Mouse (Mus musculus) heart, postnatal 0 days (tissue): ENCODE results near the gene Olfr857. TPM values are rescaled to one million over a fixed set of nuclear protein-coding genes. Genes with fewer than 3 reads are reported as not detected.
"Not testable (repeated sequence)": the region's sequence is repeated elsewhere in the genome, so short reads cannot be mapped to it uniquely, and the experiment has no call there.

Experiments used
- ATAC-seq: fragments of 200-750 bp; cut with Nextera tagmentation; 2 replicates; pipeline ENCODE4 v1.8.0; 2017; ENCODE audit warnings: low read depth, moderate number of reproducible peaks, moderate library complexity; ENCODE audit not compliant: insufficient read depth
- DNase-seq: peaks from one replicate; pipeline ENCODE4 v3.0.0-alpha.2; 2016; ENCODE audit warnings: low spot score
- H3K27ac ChIP-seq: fragments of 300-500 bp; sonication (generic); 2 replicates; pipeline ENCODE4 v1.5.1; 2014; ENCODE audit warnings: low read depth, mild to moderate bottlenecking
- H3K27me3 ChIP-seq: fragments of 300-500 bp; sonication (generic); 2 replicates; pipeline ENCODE4 v1.6.1; 2014; ENCODE audit warnings: low read length, mixed read lengths; ENCODE audit not compliant: control insufficient read depth, insufficient read depth
- H3K36me3 ChIP-seq: fragments of 300-500 bp; sonication (generic); replicated peaks from 2 replicates; pipeline ENCODE4 v1.6.1; 2014; ENCODE audit warnings: low read length, mixed read lengths; ENCODE audit not compliant: control insufficient read depth, insufficient read depth
- H3K4me1 ChIP-seq: fragments of 300-500 bp; sonication (generic); 2 replicates; pipeline ENCODE4 v1.6.1; 2014; ENCODE audit warnings: antibody characterized with exemption; ENCODE audit not compliant: control insufficient read depth, insufficient read depth
- H3K4me2 ChIP-seq: fragments of 300-500 bp; sonication (generic); 2 replicates; pipeline ENCODE4 v1.6.1; 2014; ENCODE audit warnings: low read depth, mild to moderate bottlenecking, low read length, moderate library complexity
- H3K4me3 ChIP-seq: fragments of 300-500 bp; sonication (generic); 2 replicates; pipeline ENCODE4 v1.5.1; 2014; ENCODE audit warnings: low read depth, low read length
- H3K9ac ChIP-seq: fragments of 300-500 bp; sonication (generic); replicated peaks from 2 replicates; pipeline ENCODE4 v1.6.1; 2014; ENCODE audit warnings: low read depth, low read length, mixed read lengths
- H3K9me3 ChIP-seq: fragments of 300-500 bp; sonication (generic); replicated peaks from 2 replicates; pipeline ENCODE4 v1.6.1; 2016; ENCODE audit warnings: low read length; ENCODE audit not compliant: control insufficient read depth
- CTCF ChIP-seq: IDR thresholded peaks from 2 replicates; pipeline ENCODE4 v1.5.1; 2016; ENCODE audit warnings: antibody characterized with exemption, control low read depth, low read depth
- EP300 ChIP-seq: IDR thresholded peaks from 2 replicates; pipeline ENCODE4 v1.6.1; 2016; ENCODE audit warnings: antibody characterized with exemption, low read depth
- WGBS: fragments of 180-500 bp; shearing (Covaris S2); extraction: QIAGEN DNeasy Blood & Tissue Kit; methylation state at CpG from one replicate; pipeline ENCODE4 v1.1.7; 2014; 5-methylcytosine and 5-hydroxymethylcytosine counted together
- polyA plus RNA-seq: library from polyadenylated mRNA; unstranded; fragments of >200 nt; fragmentation: Nextera tagmentation; extraction: Ambion mirVana; gene quantifications from 2 replicates; pipeline ENCODE4 v1.2.1, GENCODE M21; 2015
- total RNA-seq: library from RNA; depleted of rRNA; stranded (reverse); fragments of >200 nt; gene quantifications from 2 replicates; pipeline ENCODE4 v1.2.3, GENCODE M21; 2014; ENCODE audit warnings: low replicate concordance; rRNA removed

Gene Olfr857
- total RNA-seq (not detected in 2 replicates), polyA plus RNA-seq (not detected in 2 replicates)

GRCm38 (mm10) chr9:19709133-19709532, at the start of gene Olfr857:
Olfr857 (plus strand) TSS chr9:19709433.
- Histone ChIP-seq H3K27ac (no peak within 1 kb of the TSS), H3K9ac (no peak within 1 kb of the TSS), H3K4me2 (no peak within 1 kb of the TSS), H3K4me1 (no peaks in the 10 kb centered on the region), H3K36me3 (no peaks in the 10 kb centered on the region), H3K9me3 (no peaks in the 10 kb centered on the region), H3K27me3 (no peaks in the 10 kb centered on the region), H3K4me3 (no peak within 1 kb of the TSS)
- TF ChIP-seq EP300: no peak
- no peak for TF ChIP-seq CTCF
- ATAC-seq (no peak), DNase-seq (no peak)
- 75% methylated on average over 1 of the region's 1 CpGs for WGBS

- TF ChIP-seq CTCF (no peak), EP300 (no peak)
- Histone ChIP-seq H3K27ac (no peak overlapping the region), H3K4me2 (no peak overlapping the region), H3K36me3 (no peaks in the 10 kb centered on the region), H3K9me3 (no peaks in the 10 kb centered on the region), H3K9ac (no peak overlapping the region), H3K27me3 (no peaks in the 10 kb centered on the region), H3K4me3 (no peak overlapping the region), H3K4me1 (no peaks in the 10 kb centered on the region)
- WGBS: 75% methylated on average over 6 of the region's 6 CpGs
- ATAC-seq (no peak), DNase-seq (no peak)
Measured at GRCm38 (mm10) chr9:19690281-19690680, 19.0 kb upstream of the Olfr857 start.

- H3K4me3 ChIP-seq: no peak overlapping the region
- no peaks in the 10 kb centered on the region for H3K36me3 ChIP-seq
- H3K4me2 ChIP-seq: no peak overlapping the region
- 71% methylated on average over 1 of the region's 1 CpGs for WGBS
- no peak for ATAC-seq
- DNase-seq: no peak
- H3K27ac ChIP-seq: no peak overlapping the region
- no peaks in the 10 kb centered on the region for H3K27me3 ChIP-seq
- no peak overlapping the region for H3K9ac ChIP-seq
- no peaks in the 10 kb centered on the region for H3K4me1 ChIP-seq
- TF ChIP-seq EP300 (no peak), CTCF (no peak)
- H3K9me3 ChIP-seq: no peaks in the 10 kb centered on the region
Measured at GRCm38 (mm10) chr9:19691426-19691825, 17.8 kb upstream of the Olfr857 start.

GRCm38 (mm10) chr9:19692430-19692829, 16.8 kb upstream of the Olfr857 start:
- Histone ChIP-seq H3K4me2 (no peak overlapping the region), H3K4me3 (no peak overlapping the region), H3K9ac (no peak overlapping the region), H3K36me3 (no peaks in the 10 kb centered on the region), H3K4me1 (no peaks in the 10 kb centered on the region), H3K9me3 (no peaks in the 10 kb centered on the region), H3K27ac (no peak overlapping the region), H3K27me3 (no peaks in the 10 kb centered on the region)
- DNase-seq: no peak
- no peak for ATAC-seq
- TF ChIP-seq EP300 (no peak), CTCF (no peak)
- 62% methylated on average over 2 of the region's 2 CpGs for WGBS

GRCm38 (mm10) chr9:19694285-19694684, 14.9 kb upstream of the Olfr857 start:
- 38% methylated on average over 2 of the region's 2 CpGs for WGBS
- H3K27me3 ChIP-seq, H3K27ac ChIP-seq, H3K4me3 ChIP-seq, ATAC-seq, H3K9ac ChIP-seq, DNase-seq, H3K9me3 ChIP-seq, H3K36me3 ChIP-seq, H3K4me1 ChIP-seq, H3K4me2 ChIP-seq: not testable (repeated sequence)

GRCm38 (mm10) chr9:19694898-19695379, 14.3 kb upstream of the Olfr857 start:
- WGBS: 66% methylated on average over 9 of the region's 9 CpGs
- not testable (repeated sequence) for H3K4me3 ChIP-seq, ATAC-seq, H3K27ac ChIP-seq, H3K4me2 ChIP-seq, H3K9ac ChIP-seq, H3K27me3 ChIP-seq, H3K9me3 ChIP-seq, H3K4me1 ChIP-seq, H3K36me3 ChIP-seq, DNase-seq

- not testable (repeated sequence) for H3K36me3 ChIP-seq, ATAC-seq, H3K4me1 ChIP-seq, DNase-seq, H3K27ac ChIP-seq, H3K4me3 ChIP-seq, H3K9me3 ChIP-seq, H3K9ac ChIP-seq, H3K4me2 ChIP-seq, H3K27me3 ChIP-seq
- 63% methylated on average over 2 of the region's 2 CpGs for WGBS
Measured at GRCm38 (mm10) chr9:19704546-19704945, 4.7 kb upstream of the Olfr857 start.
